Mouse (Mus musculus): ENCODE results near the gene Pcnx3.

Pcnx3 gene

GRCm38 (mm10) chr19:5680432-5680831 is 8.3 kb downstream of the Pcnx3 start:
- DNase-seq (ENCODE audit: low read depth), result no peak

- no peak for DNase-seq (ENCODE audit: low read depth)
Observed at GRCm38 (mm10) chr19:5668372-5668771, 20.3 kb downstream of the Pcnx3 start.

- DNase-seq (ENCODE audit: low read depth), result no peak
Observed at GRCm38 (mm10) chr19:5666386-5666785, 22.3 kb downstream of the Pcnx3 start.

GRCm38 (mm10) chr19:5665465-5665864 is 23.2 kb downstream of the Pcnx3 start:
- peak; percentile 66 for DNase-seq (ENCODE audit: low read depth)

- no peak for DNase-seq (ENCODE audit: low read depth)
Observed at GRCm38 (mm10) chr19:5664669-5665257, 23.9 kb downstream of the Pcnx3 start.

GRCm38 (mm10) chr19:5662981-5663913 is 25.5 kb downstream of the Pcnx3 start, which contains the start of gene Sipa1:
Gene Sipa1, minus strand, starts transcription at chr19:5663707.
- DNase-seq (ENCODE audit: low read depth), result peak; percentile 89

- no peak for DNase-seq (ENCODE audit: low read depth)
Observed at GRCm38 (mm10) chr19:5662310-5662709, 26.4 kb downstream of the Pcnx3 start.

- DNase-seq (ENCODE audit: low read depth), result no peak
Observed at GRCm38 (mm10) chr19:5660942-5661751, 27.6 kb downstream of the Pcnx3 start.

- no peak for DNase-seq (ENCODE audit: low read depth)
Observed at GRCm38 (mm10) chr19:5654720-5655298, 33.9 kb downstream of the Pcnx3 start.

GRCm38 (mm10) chr19:5653969-5654719 is 34.6 kb downstream of the Pcnx3 start:
- DNase-seq (ENCODE audit: low read depth), result no peak

- DNase-seq (ENCODE audit: low read depth), result no peak
Observed at GRCm38 (mm10) chr19:5652570-5652969, 36.1 kb downstream of the Pcnx3 start.

- DNase-seq (ENCODE audit: low read depth), result no peak
Observed at GRCm38 (mm10) chr19:5651502-5652274, 37.0 kb downstream of the Pcnx3 start.

GRCm38 (mm10) chr19:5649298-5649741 is 39.4 kb downstream of the Pcnx3 start:
- DNase-seq (ENCODE audit: low read depth), result no peak

- peak; percentile 70 for DNase-seq (ENCODE audit: low read depth)
Observed at GRCm38 (mm10) chr19:5648401-5649297, 40.1 kb downstream of the Pcnx3 start.

GRCm38 (mm10) chr19:5647791-5648190 is 40.9 kb downstream of the Pcnx3 start:
- DNase-seq (ENCODE audit: low read depth), result no peak

GRCm38 (mm10) chr19:5646731-5647330 is 41.9 kb downstream of the Pcnx3 start:
- DNase-seq (ENCODE audit: low read depth), result no peak

- no peak for DNase-seq (ENCODE audit: low read depth)
Observed at GRCm38 (mm10) chr19:5645280-5645679, 43.4 kb downstream of the Pcnx3 start.

- no peak for DNase-seq (ENCODE audit: low read depth)
Observed at GRCm38 (mm10) chr19:5641641-5642040, 47.1 kb downstream of the Pcnx3 start.

GRCm38 (mm10) chr19:5641021-5641420 is 47.7 kb downstream of the Pcnx3 start:
- no peak for DNase-seq (ENCODE audit: low read depth)
